Mouse (Mus musculus): ENCODE results near the gene Ppp1r18. TPM values are rescaled to one million over a fixed set of nuclear protein-coding genes. Genes with fewer than 3 reads are reported as not detected.

The Ppp1r18 gene
- total RNA-seq (2021), result 10 to 100 TPM in 1 of 2 experiments, 1 to 10 TPM in 1; 9.5 to 10.5 TPM

- DNase-seq (ENCODE audit: extremely low spot score in 1 of 2, low spot score in 1 of 2), result no peak
Measured at GRCm38 (mm10) chr17:35865481-35866280, at the start of gene Ppp1r18. Gene Ppp1r18 (plus strand): TSS chr17:35865593.

DNA sequence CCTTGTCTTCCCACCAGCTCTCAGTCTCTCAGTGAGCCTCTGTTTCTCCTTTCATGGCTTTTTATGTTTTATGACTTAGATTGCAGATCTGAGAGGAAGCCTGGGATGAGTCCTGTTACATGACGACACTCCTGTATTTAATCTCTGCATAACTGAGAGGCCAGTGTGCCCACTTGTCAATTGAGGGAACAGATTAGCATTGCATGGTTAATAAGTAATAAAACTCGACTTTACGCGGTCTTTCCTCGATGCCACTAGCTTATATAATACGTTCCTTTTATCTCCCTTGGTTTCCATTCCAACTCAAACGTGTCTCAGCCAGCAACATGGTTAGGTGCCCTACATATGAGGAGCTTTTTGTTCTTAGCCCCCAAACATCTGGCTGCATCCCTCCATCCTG lies 49.6 kb upstream of the Ppp1r18 start:
- DNase-seq (ENCODE audit: extremely low spot score in 1 of 2, low spot score in 1 of 2), result no peak

DNA sequence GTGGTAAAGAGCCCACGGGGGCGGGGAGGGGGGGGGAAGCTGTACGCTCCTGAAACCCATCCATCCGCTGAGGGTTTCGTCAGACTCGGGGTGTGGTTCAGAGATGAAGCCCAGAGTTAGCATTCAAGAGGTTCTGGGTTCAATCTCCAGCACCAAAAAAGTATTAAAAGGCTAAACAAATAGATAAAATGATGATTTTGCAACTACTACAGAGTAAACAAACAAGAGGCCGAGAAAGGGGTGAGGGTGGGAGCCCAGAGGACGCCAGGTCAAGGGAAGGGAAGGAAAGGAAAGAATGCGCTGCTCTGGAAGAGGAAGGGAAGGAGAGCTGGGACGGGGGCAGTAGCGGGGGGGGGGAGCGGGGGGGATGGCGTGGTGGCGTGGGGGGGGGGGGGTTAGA lies 48.7 kb upstream of the Ppp1r18 start:
- DNase-seq (ENCODE audit: extremely low spot score in 1 of 2, low spot score in 1 of 2), result no peak

DNA sequence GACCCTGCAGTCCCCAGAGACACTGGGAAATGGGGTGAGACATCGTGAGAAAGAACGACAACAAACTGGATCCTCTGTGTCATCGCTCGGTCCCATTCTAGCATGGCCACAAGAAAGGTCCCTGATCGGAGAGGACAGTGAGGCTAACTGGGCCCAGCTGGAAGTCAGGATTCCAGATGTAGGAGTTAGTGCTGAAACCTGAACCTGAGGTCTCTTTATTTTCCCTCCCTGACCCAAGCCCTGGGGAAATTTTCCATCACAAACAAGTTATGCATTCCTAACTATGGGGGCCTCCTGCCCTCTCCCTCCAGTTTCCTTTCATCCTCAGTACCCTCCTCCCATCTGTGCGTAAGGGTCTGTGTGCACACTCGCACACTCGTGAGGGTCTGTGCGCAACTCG lies 48.2 kb upstream of the Ppp1r18 start:
- no peak for DNase-seq (ENCODE audit: extremely low spot score in 1 of 2, low spot score in 1 of 2)

- DNase-seq (ENCODE audit: extremely low spot score in 1 of 2, low spot score in 1 of 2), result no peak
Measured at GRCm38 (mm10) chr17:35820111-35820510, 45.3 kb upstream of the Ppp1r18 start.

GRCm38 (mm10) chr17:35821439-35822430 lies 43.7 kb upstream of the Ppp1r18 start, which contains the start of gene Ier3:
Gene Ier3 (plus strand): TSS chr17:35821684.
- DNase-seq (ENCODE audit: extremely low spot score in 1 of 2, low spot score in 1 of 2), result peak in 1 of 2 experiments; percentile 34

GRCm38 (mm10) chr17:35822564-35822963 lies 42.8 kb upstream of the Ppp1r18 start:
- DNase-seq (ENCODE audit: extremely low spot score in 1 of 2, low spot score in 1 of 2), result no peak

DNA sequence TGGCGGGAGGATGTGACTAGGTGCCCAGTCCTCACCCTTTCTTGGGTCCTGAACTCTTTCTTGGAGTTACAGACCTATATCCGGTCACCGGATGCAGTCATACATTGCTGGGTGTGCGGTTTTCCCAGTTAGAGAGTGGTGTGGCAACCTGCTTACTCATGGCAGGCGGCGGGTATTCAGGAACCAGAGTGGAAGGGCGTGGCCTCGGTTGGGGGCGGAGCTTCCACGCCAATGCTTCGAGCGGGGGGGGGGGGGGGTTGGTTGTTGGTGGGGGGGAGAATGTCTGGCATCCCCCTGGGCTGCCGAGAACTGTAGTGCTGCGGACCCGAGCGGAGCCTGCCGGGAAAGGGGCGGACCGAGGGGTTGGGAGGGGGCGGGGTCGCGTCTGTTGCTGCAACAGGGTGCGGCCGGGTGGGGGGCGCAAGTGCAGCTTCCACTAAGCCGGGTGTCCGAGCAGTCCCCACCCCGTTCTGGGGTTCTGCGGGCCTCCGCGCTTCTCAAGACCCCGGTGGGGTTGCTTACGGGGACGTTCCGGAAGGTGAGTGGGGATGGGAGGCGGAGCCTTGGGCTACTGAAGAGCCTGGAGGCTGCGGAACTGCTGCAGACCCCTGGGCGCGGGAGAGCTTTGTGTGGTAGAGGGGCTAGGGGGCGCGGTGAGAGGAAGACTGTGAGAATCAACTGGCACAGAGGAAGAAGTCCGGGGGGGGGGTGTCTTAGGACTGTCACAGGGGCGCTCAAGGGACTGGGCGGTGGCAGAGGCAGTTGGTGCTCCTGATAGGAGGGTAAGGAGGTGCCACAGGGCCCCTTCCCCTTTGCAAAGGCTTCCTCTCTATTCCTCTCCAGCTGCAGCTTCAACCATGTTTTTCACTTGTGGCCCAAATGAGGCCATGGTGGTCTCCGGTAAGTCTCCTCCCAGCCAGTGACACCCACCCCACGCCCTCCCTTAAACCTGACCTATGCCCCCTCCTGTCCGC lies 42.1 kb upstream of the Ppp1r18 start, which contains the start of gene Flot1:
Gene Flot1, plus strand, starts transcription at position 267 of the 974 bp plus-strand sequence.
- DNase-seq (ENCODE audit: extremely low spot score in 1 of 2, low spot score in 1 of 2), result peak; percentile 61 to 70

DNA sequence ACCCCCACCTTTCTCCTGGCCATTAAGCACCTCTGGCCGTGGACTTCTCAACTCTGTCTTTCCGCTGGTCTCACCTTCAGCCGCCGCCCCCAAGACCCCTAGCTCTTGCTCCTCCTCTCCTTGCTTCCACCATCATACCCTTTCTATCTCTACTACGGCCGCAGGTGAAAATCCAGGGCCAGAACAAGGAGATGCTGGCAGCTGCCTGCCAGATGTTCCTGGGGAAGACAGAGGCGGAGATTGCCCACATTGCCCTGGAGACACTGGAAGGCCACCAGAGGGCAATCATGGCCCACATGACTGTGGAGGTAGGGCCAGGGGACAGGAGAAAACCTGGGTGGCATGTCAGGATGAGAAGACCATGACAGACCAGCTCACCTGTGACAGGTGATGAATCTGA lies 41.0 kb upstream of the Ppp1r18 start:
- no peak for DNase-seq (ENCODE audit: extremely low spot score in 1 of 2, low spot score in 1 of 2)

- DNase-seq (ENCODE audit: extremely low spot score in 1 of 2, low spot score in 1 of 2), result no peak
Measured at GRCm38 (mm10) chr17:35825109-35825850, 40.1 kb upstream of the Ppp1r18 start.

DNA sequence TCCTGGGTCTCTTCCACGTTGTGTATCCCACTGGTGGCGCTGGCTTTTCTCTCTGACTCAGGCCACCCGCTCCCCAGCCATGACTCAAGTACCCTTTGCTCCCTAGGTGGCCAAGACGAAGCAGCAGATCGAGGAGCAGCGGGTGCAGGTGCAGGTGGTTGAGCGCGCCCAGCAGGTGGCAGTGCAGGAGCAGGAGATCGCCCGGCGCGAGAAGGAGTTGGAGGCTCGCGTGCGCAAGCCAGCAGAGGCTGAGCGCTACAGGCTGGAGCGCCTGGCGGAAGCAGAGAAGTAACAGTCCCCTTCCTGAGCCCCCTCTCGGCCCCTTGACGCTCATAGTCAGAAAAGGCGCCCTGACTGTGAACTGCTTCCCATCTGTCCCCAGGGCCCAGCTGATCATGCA lies 35.7 kb upstream of the Ppp1r18 start:
- peak; percentile 68 to 77 for DNase-seq (ENCODE audit: extremely low spot score in 1 of 2, low spot score in 1 of 2)

DNA sequence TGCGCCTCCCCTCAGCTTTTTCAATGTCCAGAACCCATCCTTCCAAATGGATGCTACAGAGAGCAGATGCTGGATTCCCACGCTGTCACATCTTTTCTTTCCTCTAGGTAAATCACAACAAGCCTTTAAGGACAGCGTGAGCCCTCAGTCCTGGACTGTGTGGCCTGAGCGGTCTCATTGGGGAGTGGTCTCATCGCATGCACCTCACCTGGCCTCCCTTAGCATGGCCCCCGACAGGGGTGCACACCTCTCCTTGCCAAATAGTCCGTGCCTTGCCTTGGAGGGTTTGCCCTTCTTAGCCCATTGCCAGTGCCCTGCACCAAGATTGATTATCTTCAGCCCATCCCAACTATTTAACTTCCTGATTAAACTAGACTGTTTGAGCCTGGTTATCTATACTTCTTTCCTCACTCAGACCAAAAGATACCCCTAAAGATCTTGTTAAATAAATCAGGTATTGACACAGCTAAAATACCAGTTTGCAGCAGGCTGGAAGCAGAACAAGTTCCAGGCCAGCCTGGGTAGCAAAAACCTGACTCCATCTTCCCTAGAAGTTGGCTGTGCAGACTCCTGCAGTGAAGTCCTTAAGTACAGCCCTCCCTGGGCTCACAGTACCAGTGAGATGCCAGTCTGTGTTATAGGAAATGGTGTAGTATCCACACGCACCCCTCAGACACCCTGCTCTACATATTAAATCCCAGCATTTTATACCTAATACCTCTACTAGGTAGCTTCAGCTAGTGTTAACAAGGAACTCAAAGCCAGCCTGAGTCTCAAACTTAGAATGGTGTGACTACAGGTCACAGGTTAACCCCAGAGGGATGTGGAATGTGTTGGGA lies 32.8 kb upstream of the Ppp1r18 start:
- DNase-seq (ENCODE audit: extremely low spot score in 1 of 2, low spot score in 1 of 2), result no peak

- no peak for DNase-seq (ENCODE audit: extremely low spot score in 1 of 2, low spot score in 1 of 2)
Measured at GRCm38 (mm10) chr17:35833239-35833751, 32.1 kb upstream of the Ppp1r18 start.

- DNase-seq (ENCODE audit: extremely low spot score in 1 of 2, low spot score in 1 of 2), result no peak
Measured at GRCm38 (mm10) chr17:35833894-35834293, 31.5 kb upstream of the Ppp1r18 start.

GRCm38 (mm10) chr17:35834696-35835422 lies 30.5 kb upstream of the Ppp1r18 start:
- no peak for DNase-seq (ENCODE audit: extremely low spot score in 1 of 2, low spot score in 1 of 2)

DNA sequence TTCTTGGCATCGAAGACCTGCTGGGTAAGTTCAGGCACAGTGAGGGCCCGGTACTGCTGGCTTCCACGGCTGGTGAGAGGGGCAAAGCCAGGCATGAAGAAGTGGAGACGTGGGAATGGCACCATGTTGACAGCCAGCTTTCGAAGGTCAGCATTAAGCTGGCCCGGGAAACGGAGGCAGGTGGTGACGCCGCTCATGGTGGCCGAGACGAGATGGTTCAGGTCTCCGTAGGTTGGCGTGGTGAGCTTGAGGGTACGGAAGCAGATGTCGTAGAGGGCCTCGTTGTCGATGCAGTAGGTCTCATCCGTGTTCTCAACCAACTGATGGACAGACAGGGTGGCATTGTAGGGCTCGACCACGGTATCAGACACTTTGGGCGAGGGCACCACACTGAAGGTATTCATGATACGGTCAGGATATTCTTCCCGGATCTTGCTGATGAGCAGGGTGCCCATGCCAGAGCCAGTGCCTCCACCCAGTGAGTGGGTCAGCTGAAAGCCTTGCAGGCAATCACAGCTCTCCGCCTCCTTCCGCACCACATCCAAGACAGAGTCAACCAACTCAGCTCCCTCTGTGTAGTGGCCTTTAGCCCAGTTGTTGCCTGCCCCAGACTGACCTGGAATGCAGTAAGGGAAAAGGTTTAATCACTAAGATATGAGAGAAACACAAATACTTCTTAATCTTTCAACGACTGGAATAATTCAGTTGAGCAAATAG lies 29.8 kb upstream of the Ppp1r18 start:
- DNase-seq (ENCODE audit: extremely low spot score in 1 of 2, low spot score in 1 of 2), result peak in 1 of 2 experiments; percentile 38
